Mouse (Mus musculus): ENCODE results near the gene Lrit2.

- no peak for TF ChIP-seq FLI1 (IDR thresholded peaks at IDR 0.05; ENCODE audit: low read length)
- no peak for TF ChIP-seq GATA1 (IDR thresholded peaks at IDR 0.05; ENCODE audit: borderline replicate concordance, low read length)
Measured at GRCm38 (mm10) chr14:37097956-37098530, 30.3 kb downstream of the Lrit2 start, which contains the start of gene Cdhr1.

Measured in megakaryocyte, embryonic 14.5 days (primary cell).